Mouse (Mus musculus): ENCODE data around the gene Mindy1. TPM values are rescaled to one million over a fixed set of nuclear protein-coding genes. Genes with fewer than 3 reads are reported as not detected.
A peak's percentile ranks its signal among the peaks of the same experiment; 100 is the strongest.

Gene Mindy1
- polyA plus RNA-seq, 1 experiment from 2014 or later: 54.0 TPM

- no peak overlapping the region for H3K4me3 ChIP-seq (replicated peaks)
- H3K9ac ChIP-seq: no peak overlapping the region
- H3K27me3 ChIP-seq: no peaks in the 10 kb centered on the region
- H3K27ac ChIP-seq (replicated peaks): no peak overlapping the region
- no peaks in the 10 kb centered on the region for H3K9me3 ChIP-seq (replicated peaks)
- 80% methylated on average over 12 of the region's 12 CpGs for WGBS
- H3K36me3 ChIP-seq: peaks cover 34% of the 10 kb centered on the region
- no peak for ATAC-seq (ENCODE audit: insufficient number of reproducible peaks, low FRiP score, low TSS enrichment, low read depth)
- H3K4me2 ChIP-seq (replicated peaks): no peak overlapping the region
- no peaks in the 10 kb centered on the region for H3K4me1 ChIP-seq
Measured at GRCm38 (mm10) chr3:95270766-95271364, 10.3 kb upstream of the Mindy1 start.

GRCm38 (mm10) chr3:95273471-95273870 lies 7.7 kb upstream of the Mindy1 start:
- no peak overlapping the region for H3K4me2 ChIP-seq (replicated peaks)
- H3K27me3 ChIP-seq: no peaks in the 10 kb centered on the region
- H3K4me3 ChIP-seq (replicated peaks): no peak overlapping the region
- ATAC-seq (ENCODE audit: insufficient number of reproducible peaks, low FRiP score, low TSS enrichment, low read depth): no peak
- H3K9me3 ChIP-seq (replicated peaks): no peaks in the 10 kb centered on the region
- H3K36me3 ChIP-seq: peaks cover 9% of the 10 kb centered on the region; the same call in 1 of the 2 replicates
- no peak overlapping the region for H3K9ac ChIP-seq
- 95% methylated on average over 5 of the region's 5 CpGs for WGBS
- H3K27ac ChIP-seq (replicated peaks): no peak overlapping the region
- no peaks in the 10 kb centered on the region for H3K4me1 ChIP-seq

GRCm38 (mm10) chr3:95274453-95274852 lies 6.7 kb upstream of the Mindy1 start:
- 89% methylated on average over 4 of the region's 4 CpGs for WGBS

GRCm38 (mm10) chr3:95275161-95275560 lies 6.0 kb upstream of the Mindy1 start:
- H3K4me2 ChIP-seq (replicated peaks): no peak overlapping the region

More at GRCm38 (mm10) chr3:95274453-95274852, 6.7 kb upstream of the Mindy1 start:
- H3K27ac ChIP-seq (replicated peaks): no peak overlapping the region
- no peak overlapping the region for H3K9ac ChIP-seq
- H3K27me3 ChIP-seq: no peaks in the 10 kb centered on the region
- no peak for ATAC-seq (ENCODE audit: insufficient number of reproducible peaks, low FRiP score, low TSS enrichment, low read depth)
- H3K36me3 ChIP-seq: 0 out of 2 replicates have a peak, but pooled peaks cover 5% of the 10 kb centered on the region
- no peak overlapping the region for H3K4me3 ChIP-seq (replicated peaks)
- no peak overlapping the region for H3K4me2 ChIP-seq (replicated peaks)
- H3K9me3 ChIP-seq (replicated peaks): no peaks in the 10 kb centered on the region
- H3K4me1 ChIP-seq: no peaks in the 10 kb centered on the region

GRCm38 (mm10) chr3:95276428-95276934 lies 4.7 kb upstream of the Mindy1 start:
- H3K9ac ChIP-seq: no peak overlapping the region
- ATAC-seq (ENCODE audit: insufficient number of reproducible peaks, low FRiP score, low TSS enrichment, low read depth): no peak
- 71% methylated on average over 5 of the region's 5 CpGs for WGBS

More at GRCm38 (mm10) chr3:95275161-95275560, 6.0 kb upstream of the Mindy1 start:
- WGBS: 65% methylated on average over 6 of the region's 6 CpGs
- H3K9me3 ChIP-seq (replicated peaks): no peaks in the 10 kb centered on the region
- ATAC-seq (ENCODE audit: insufficient number of reproducible peaks, low FRiP score, low TSS enrichment, low read depth): no peak
- H3K27me3 ChIP-seq: no peaks in the 10 kb centered on the region
- no peak overlapping the region for H3K4me3 ChIP-seq (replicated peaks)
- 0 out of 2 replicates have a peak, but pooled peaks cover 4% of the 10 kb centered on the region for H3K4me1 ChIP-seq
- H3K9ac ChIP-seq: no peak overlapping the region
- H3K36me3 ChIP-seq: no peaks in the 10 kb centered on the region
- no peak overlapping the region for H3K27ac ChIP-seq (replicated peaks)

GRCm38 (mm10) chr3:95277149-95277551 lies 4.0 kb upstream of the Mindy1 start:
- Histone ChIP-seq H3K4me2 (replicated peaks) (no peak overlapping the region), H3K36me3 (no peaks in the 10 kb centered on the region), H3K4me1 (peaks cover 9% of the 10 kb centered on the region; the same call in 1 of the 2 replicates), H3K27me3 (no peaks in the 10 kb centered on the region), H3K4me3 (replicated peaks) (no peak overlapping the region), H3K9ac (no peak overlapping the region), H3K9me3 (replicated peaks) (no peaks in the 10 kb centered on the region), H3K27ac (replicated peaks) (no peak overlapping the region)
- ATAC-seq (ENCODE audit: insufficient number of reproducible peaks, low FRiP score, low TSS enrichment, low read depth): no peak
- 92% methylated on average over 1 of the region's 1 CpGs for WGBS

More at GRCm38 (mm10) chr3:95276428-95276934, 4.7 kb upstream of the Mindy1 start:
- Histone ChIP-seq H3K9me3 (replicated peaks) (no peaks in the 10 kb centered on the region), H3K27ac (replicated peaks) (no peak overlapping the region), H3K4me3 (replicated peaks) (no peak overlapping the region), H3K4me2 (replicated peaks) (no peak overlapping the region), H3K4me1 (peaks cover 9% of the 10 kb centered on the region; the same call in 1 of the 2 replicates), H3K36me3 (no peaks in the 10 kb centered on the region), H3K27me3 (no peaks in the 10 kb centered on the region)

- no peaks in the 10 kb centered on the region for H3K27me3 ChIP-seq
- H3K4me1 ChIP-seq: peaks cover 29% of the 10 kb centered on the region
- H3K36me3 ChIP-seq: no peaks in the 10 kb centered on the region
- no peak for ATAC-seq (ENCODE audit: insufficient number of reproducible peaks, low FRiP score, low TSS enrichment, low read depth)
- 3% methylated on average over 8 of the region's 8 CpGs for WGBS
- H3K9ac ChIP-seq: 0 out of 2 replicates have a peak overlapping the region, but pooled peaks have one; percentile 75
- no peaks in the 10 kb centered on the region for H3K9me3 ChIP-seq (replicated peaks)
- H3K4me2 ChIP-seq (replicated peaks): peak overlapping the region; percentile 72
- H3K27ac ChIP-seq (replicated peaks): peak overlapping the region; percentile 98
- H3K4me3 ChIP-seq (replicated peaks): peak overlapping the region; percentile 79
Measured at GRCm38 (mm10) chr3:95280747-95281146, 398 bp upstream of the Mindy1 start.

GRCm38 (mm10) chr3:95282381-95282864 lies 1.3 kb downstream of the Mindy1 start:
- peak overlapping the region; percentile 72 for H3K4me2 ChIP-seq (replicated peaks)
- no peaks in the 10 kb centered on the region for H3K27me3 ChIP-seq
- 1% methylated on average over 11 of the region's 11 CpGs for WGBS
- ATAC-seq (ENCODE audit: insufficient number of reproducible peaks, low FRiP score, low TSS enrichment, low read depth): no peak
- no peaks in the 10 kb centered on the region for H3K9me3 ChIP-seq (replicated peaks)
- H3K36me3 ChIP-seq: peaks cover under 1% of the 10 kb centered on the region; the same call in 1 of the 2 replicates
- H3K4me3 ChIP-seq (replicated peaks): peak overlapping the region; percentile 79
- H3K27ac ChIP-seq (replicated peaks): peak overlapping the region; percentile 98
- H3K9ac ChIP-seq: peak overlapping the region; percentile 71
- H3K4me1 ChIP-seq: peaks cover 29% of the 10 kb centered on the region

GRCm38 (mm10) chr3:95282865-95283588 lies 1.9 kb downstream of the Mindy1 start:
- ATAC-seq (ENCODE audit: insufficient number of reproducible peaks, low FRiP score, low TSS enrichment, low read depth): peak; percentile 84
- no peaks in the 10 kb centered on the region for H3K27me3 ChIP-seq
- H3K9me3 ChIP-seq (replicated peaks): no peaks in the 10 kb centered on the region
- peak overlapping the region; percentile 98 for H3K27ac ChIP-seq (replicated peaks)
- H3K4me3 ChIP-seq (replicated peaks): peak overlapping the region; percentile 79
- H3K9ac ChIP-seq: peak overlapping the region; percentile 71
- H3K4me1 ChIP-seq: peaks cover 29% of the 10 kb centered on the region
- H3K36me3 ChIP-seq: peaks cover 6% of the 10 kb centered on the region
- under 1% methylated on average over 50 of the region's 51 CpGs for WGBS
- H3K4me2 ChIP-seq (replicated peaks): peak overlapping the region; percentile 72

GRCm38 (mm10) chr3:95283589-95283941 lies 2.4 kb downstream of the Mindy1 start:
- ATAC-seq (ENCODE audit: insufficient number of reproducible peaks, low FRiP score, low TSS enrichment, low read depth): no peak
- Histone ChIP-seq H3K27ac (replicated peaks) (peak overlapping the region; percentile 98), H3K4me2 (replicated peaks) (peak overlapping the region; percentile 72), H3K4me3 (replicated peaks) (peak overlapping the region; percentile 79), H3K4me1 (peaks cover 29% of the 10 kb centered on the region), H3K9me3 (replicated peaks) (no peaks in the 10 kb centered on the region), H3K36me3 (peaks cover 12% of the 10 kb centered on the region), H3K9ac (peak overlapping the region; percentile 71), H3K27me3 (no peaks in the 10 kb centered on the region)
- 2% methylated on average over 7 of the region's 7 CpGs for WGBS

- no peak for ATAC-seq (ENCODE audit: insufficient number of reproducible peaks, low FRiP score, low TSS enrichment, low read depth)
- peak overlapping the region; percentile 71 for H3K9ac ChIP-seq
- H3K4me1 ChIP-seq: peaks cover 29% of the 10 kb centered on the region
- H3K27ac ChIP-seq (replicated peaks): peak overlapping the region; percentile 98
- 9% methylated on average over 1 of the region's 1 CpGs for WGBS
- H3K36me3 ChIP-seq: peaks cover 15% of the 10 kb centered on the region
- no peaks in the 10 kb centered on the region for H3K9me3 ChIP-seq (replicated peaks)
- H3K4me2 ChIP-seq (replicated peaks): peak overlapping the region; percentile 72
- H3K27me3 ChIP-seq: no peaks in the 10 kb centered on the region
- H3K4me3 ChIP-seq (replicated peaks): peak overlapping the region; percentile 79
Measured at GRCm38 (mm10) chr3:95284062-95284461, 2.9 kb downstream of the Mindy1 start.
